16 mouse cellular contexts compared by ENCODE assay signal in genomic region chr7:121081350-121081749, GRCm38 (mm10).
"Had no signal": no experiment of that assay in that cellular context is flagged by ENCODE, and none has a peak within 500 bp of the region (broad histone marks: within the 10 kb centered on the region; RNA-seq: fewer than 3 reads in every experiment).

Gene Otoa (plus strand): TSS chr7:121081650.

- H3K4me2 ChIP-seq: neural tube, embryonic 12.5 days; neural tube, embryonic 15.5 days; stomach, embryonic 15.5 days had no signal

- H3K27me3 ChIP-seq: neural tube, embryonic 12.5 days; neural tube, embryonic 15.5 days; stomach, embryonic 15.5 days had no signal

- H3K27ac ChIP-seq: neural tube, embryonic 12.5 days; neural tube, embryonic 15.5 days; stomach, embryonic 15.5 days; stomach, postnatal 0 days had no signal

- H3K9me3 ChIP-seq: neural tube, embryonic 12.5 days; neural tube, embryonic 15.5 days; stomach, embryonic 15.5 days had no signal

- DNase-seq: retina, postnatal 1 day; right cerebral cortex, adult 18-20 months; right cerebral cortex, postnatal 14 days; right cerebral cortex, postnatal 25 days; right cerebral cortex, postnatal 4 days; spleen, adult 18-20 months; thymus, adult 18-20 months; thymus, adult 2 months; thymus, postnatal 14 days; thymus, postnatal 25 days; thymus, postnatal 36 days; thymus, postnatal 4 days had no signal

- H3K9ac ChIP-seq: neural tube, embryonic 12.5 days; neural tube, embryonic 15.5 days; stomach, embryonic 15.5 days had no signal

- H3K4me3 ChIP-seq: neural tube, embryonic 12.5 days; neural tube, embryonic 15.5 days; stomach, embryonic 15.5 days had no signal
